Mouse (Mus musculus) myocyte (in vitro differentiated cells): ENCODE measurements around the gene Tra2b.

Source experiments
- E2F4 ChIP-seq: IDR thresholded peaks from one replicate; pipeline ENCODE4 v1.6.1; 2011; ENCODE audit warnings: mild to moderate bottlenecking, control low read depth, moderate library complexity; ENCODE audit not compliant: insufficient read depth
- MAX ChIP-seq: IDR thresholded peaks from one replicate; pipeline ENCODE4 v1.6.1; 2011; ENCODE audit warnings: low read depth, mild to moderate bottlenecking, control low read depth
- MYOG ChIP-seq, 3 experiments: IDR thresholded peaks; one replicate each; pipeline ENCODE4 v1.6.1; 2011; ENCODE audit warnings: control low read depth in 2 of 3, low read depth in 2 of 3, mild to moderate bottlenecking in 2 of 3; ENCODE audit not compliant: insufficient read length in 2 of 3, control insufficient read depth in 1 of 3, insufficient read depth in 1 of 3
- POLR2A ChIP-seq: IDR thresholded peaks from one replicate; pipeline ENCODE4 v1.6.1; 2011; ENCODE audit warnings: low read depth, mild to moderate bottlenecking, control low read depth, moderate library complexity; ENCODE audit not compliant: insufficient read length
- TCF12 ChIP-seq: IDR thresholded peaks from one replicate; pipeline ENCODE4 v1.6.1; 2011; ENCODE audit warnings: mild to moderate bottlenecking, control low read depth; ENCODE audit not compliant: poor library complexity, insufficient read depth, severe bottlenecking
- TCF3 ChIP-seq: IDR thresholded peaks from one replicate; pipeline ENCODE4 v1.6.1; 2011; ENCODE audit warnings: low read depth, control low read depth; ENCODE audit not compliant: insufficient read length
- USF1 ChIP-seq: IDR thresholded peaks from one replicate; pipeline ENCODE4 v1.6.1; 2011; ENCODE audit warnings: low read depth, mild to moderate bottlenecking, control low read depth, moderate library complexity

DNA sequence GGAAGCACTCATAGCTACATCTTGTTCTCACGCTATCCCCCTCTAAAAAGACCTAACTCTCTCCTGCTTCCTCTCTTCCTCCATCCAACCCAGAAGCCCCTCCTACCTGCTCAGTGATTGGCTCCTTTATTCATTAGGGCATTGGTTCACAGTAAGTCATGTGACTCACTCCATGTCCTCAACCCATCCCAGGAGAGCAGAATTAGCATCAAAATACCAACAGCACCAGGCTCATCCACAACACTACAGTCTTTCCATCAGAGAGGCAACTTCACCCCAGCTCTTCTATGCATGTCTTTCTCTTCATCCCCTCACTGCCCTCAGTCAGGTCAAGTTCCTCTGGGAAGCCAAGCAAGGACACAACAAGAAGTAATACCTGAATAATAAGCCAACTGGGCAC is 65.3 kb downstream of the Tra2b start:
- TF ChIP-seq POLR2A (no peak), E2F4 (no peak), TCF12 (no peak), TCF3 (no peak), MAX (no peak), MYOG (IDR thresholded peaks at IDR 0.05; ENCODE audit: control insufficient read depth in 1 of 3, insufficient read depth in 1 of 3, insufficient read length in 2 of 3, low read depth in 2 of 3) (no peak), USF1 (no peak)
